Mouse (Mus musculus) G1E (cell line): ENCODE measurements at regions not wholly inside any gene's neighbourhood (a gene's known extent, or its start where the extent isn't known, plus 50 kb on each side); places are given as distances from the start of the nearest gene placed in this dataset.

Experiments
- ATAC-seq: 2 replicates; pipeline ENCODE4 v1.8.0; 2016; ENCODE audit warnings: mild to moderate bottlenecking; ENCODE audit not compliant: insufficient number of reproducible peaks, poor library complexity, low FRiP score, severe bottlenecking; ENCODE audit errors: extremely low read depth
- DNase-seq: peaks from one replicate; pipeline ENCODE4 v3.0.0; 2012; ENCODE audit warnings: low spot score
- H3K27me3 ChIP-seq: 2 replicates; pipeline ENCODE4 v1.6.1; 2012; ENCODE audit warnings: mild to moderate bottlenecking, low read length, inconsistent platforms; ENCODE audit not compliant: insufficient read depth
- H3K36me3 ChIP-seq: replicated peaks from 2 replicates; pipeline ENCODE3; 2012; ENCODE audit warnings: mild to moderate bottlenecking, inconsistent platforms
- H3K4me1 ChIP-seq: 2 replicates; pipeline ENCODE4 v1.6.1; 2012; ENCODE audit warnings: low read depth, low read length, inconsistent platforms, mixed read lengths; ENCODE audit not compliant: insufficient read depth
- H3K4me3 ChIP-seq: 2 replicates; pipeline ENCODE4 v1.5.1; 2012; ENCODE audit warnings: low read depth, mild to moderate bottlenecking, inconsistent platforms, low read length, moderate library complexity, mixed read lengths
- H3K9me3 ChIP-seq: replicated peaks from 2 replicates; pipeline ENCODE4 v1.6.1; 2012; ENCODE audit warnings: inconsistent platforms
- CTCF ChIP-seq: IDR thresholded peaks from 2 replicates; pipeline ENCODE4 v1.5.1; 2012; ENCODE audit warnings: low read depth, low read length, inconsistent platforms, mixed read lengths
- GATA1 ChIP-seq: IDR thresholded peaks from 2 replicates; pipeline ENCODE4 v1.6.1; 2012; ENCODE audit warnings: borderline replicate concordance, low read length, inconsistent platforms, mixed read lengths
- GATA2 ChIP-seq: IDR thresholded peaks from 2 replicates; pipeline ENCODE4 v1.6.1; 2012; ENCODE audit warnings: low read depth, low read length, inconsistent platforms, borderline replicate concordance
- POLR2AphosphoS5 ChIP-seq: IDR thresholded peaks from 2 replicates; pipeline ENCODE4 v1.6.1; 2012; ENCODE audit warnings: low read depth, low read length, inconsistent platforms; ENCODE audit not compliant: insufficient replicate concordance
- TAL1 ChIP-seq: conservative IDR thresholded peaks from 2 replicates; pipeline ENCODE4 v1.6.1; 2012; ENCODE audit warnings: low read depth, low read length, inconsistent platforms, mixed read lengths

DNA sequence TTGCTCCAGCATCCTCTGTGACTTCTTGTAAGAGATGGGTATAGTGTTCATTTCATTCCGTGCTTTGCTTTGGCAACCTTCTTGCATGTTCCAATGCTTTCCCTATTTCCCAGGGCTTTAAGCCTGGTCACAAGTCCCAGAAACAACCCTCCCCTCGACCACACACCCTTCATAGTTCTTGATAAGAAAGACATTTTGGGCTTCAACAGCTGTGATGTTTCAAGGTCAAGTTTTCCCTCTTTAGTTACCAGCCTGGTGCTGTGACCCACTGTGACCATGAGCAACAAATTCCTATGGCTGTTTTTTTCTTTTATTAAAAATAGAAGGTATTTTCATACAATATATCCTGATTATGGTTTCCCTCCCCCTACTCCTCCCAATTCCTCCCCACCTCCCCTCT is 114.1 kb upstream of the Nfe2l3 start:
- H3K27me3 ChIP-seq = peaks cover 8% of the 10 kb centered on the region
- TF ChIP-seq TAL1 (no peak), GATA2 (no peak), CTCF (no peak), POLR2AphosphoS5 (no peak), GATA1 (no peak)
- no peak for ATAC-seq
- H3K4me3 ChIP-seq = no peak overlapping the region
- no peaks in the 10 kb centered on the region for H3K36me3 ChIP-seq
- no peak for DNase-seq
- no peaks in the 10 kb centered on the region for H3K4me1 ChIP-seq
- no peaks in the 10 kb centered on the region for H3K9me3 ChIP-seq

DNA sequence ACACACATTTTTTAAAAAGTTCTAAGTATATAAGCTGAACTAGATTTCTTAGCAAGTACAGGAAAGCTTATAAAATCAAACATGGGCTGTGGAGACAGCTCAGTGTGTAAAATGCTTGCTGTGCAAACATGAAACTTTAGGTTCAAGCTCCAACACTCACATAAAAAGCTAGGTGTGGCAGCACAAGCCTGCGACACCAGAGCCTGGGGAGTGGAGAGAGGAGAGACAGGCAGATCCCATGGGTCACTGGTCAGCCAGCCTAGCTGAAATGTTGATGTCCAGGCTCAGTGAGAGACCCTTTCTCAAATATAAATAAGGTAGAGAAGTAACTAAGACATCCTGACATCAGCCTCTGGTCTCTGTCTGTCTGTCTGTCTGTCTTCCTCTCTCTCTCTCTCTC is 112.5 kb upstream of the Nfe2l3 start:
- TF ChIP-seq GATA1 (no peak), POLR2AphosphoS5 (no peak), CTCF (no peak), TAL1 (no peak), GATA2 (no peak)
- no peaks in the 10 kb centered on the region for H3K9me3 ChIP-seq
- ATAC-seq (no peak), DNase-seq (no peak)
- no peak overlapping the region for H3K4me3 ChIP-seq
- peaks cover 8% of the 10 kb centered on the region for H3K27me3 ChIP-seq
- H3K4me1 ChIP-seq = no peaks in the 10 kb centered on the region
- no peaks in the 10 kb centered on the region for H3K36me3 ChIP-seq

GRCm38 (mm10) chr6:51320676-51321419 is 111.6 kb upstream of the Nfe2l3 start:
- Histone ChIP-seq H3K4me1 (no peaks in the 10 kb centered on the region), H3K36me3 (no peaks in the 10 kb centered on the region), H3K4me3 (no peak overlapping the region), H3K27me3 (peaks cover 8% of the 10 kb centered on the region), H3K9me3 (no peaks in the 10 kb centered on the region)
- DNase-seq (no peak), ATAC-seq (no peak)
- TF ChIP-seq CTCF (no peak), TAL1 (no peak), POLR2AphosphoS5 (no peak), GATA2 (no peak), GATA1 (no peak)

- Histone ChIP-seq H3K4me1 (no peaks in the 10 kb centered on the region; the same call in 1 of the 2 replicates), H3K36me3 (no peaks in the 10 kb centered on the region), H3K27me3 (peaks cover under 1% of the 10 kb centered on the region; the same call in 1 of the 2 replicates), H3K4me3 (no peak overlapping the region), H3K9me3 (no peaks in the 10 kb centered on the region)
- ATAC-seq = no peak
- no peak for DNase-seq
- no peak for TF ChIP-seq POLR2AphosphoS5
- TF ChIP-seq CTCF = no peak
- TF ChIP-seq TAL1 = no peak
- no peak for TF ChIP-seq GATA1
- TF ChIP-seq GATA2 = no peak
Observed at GRCm38 (mm10) chr6:51326103-51326829, 106.2 kb upstream of the Nfe2l3 start.

DNA sequence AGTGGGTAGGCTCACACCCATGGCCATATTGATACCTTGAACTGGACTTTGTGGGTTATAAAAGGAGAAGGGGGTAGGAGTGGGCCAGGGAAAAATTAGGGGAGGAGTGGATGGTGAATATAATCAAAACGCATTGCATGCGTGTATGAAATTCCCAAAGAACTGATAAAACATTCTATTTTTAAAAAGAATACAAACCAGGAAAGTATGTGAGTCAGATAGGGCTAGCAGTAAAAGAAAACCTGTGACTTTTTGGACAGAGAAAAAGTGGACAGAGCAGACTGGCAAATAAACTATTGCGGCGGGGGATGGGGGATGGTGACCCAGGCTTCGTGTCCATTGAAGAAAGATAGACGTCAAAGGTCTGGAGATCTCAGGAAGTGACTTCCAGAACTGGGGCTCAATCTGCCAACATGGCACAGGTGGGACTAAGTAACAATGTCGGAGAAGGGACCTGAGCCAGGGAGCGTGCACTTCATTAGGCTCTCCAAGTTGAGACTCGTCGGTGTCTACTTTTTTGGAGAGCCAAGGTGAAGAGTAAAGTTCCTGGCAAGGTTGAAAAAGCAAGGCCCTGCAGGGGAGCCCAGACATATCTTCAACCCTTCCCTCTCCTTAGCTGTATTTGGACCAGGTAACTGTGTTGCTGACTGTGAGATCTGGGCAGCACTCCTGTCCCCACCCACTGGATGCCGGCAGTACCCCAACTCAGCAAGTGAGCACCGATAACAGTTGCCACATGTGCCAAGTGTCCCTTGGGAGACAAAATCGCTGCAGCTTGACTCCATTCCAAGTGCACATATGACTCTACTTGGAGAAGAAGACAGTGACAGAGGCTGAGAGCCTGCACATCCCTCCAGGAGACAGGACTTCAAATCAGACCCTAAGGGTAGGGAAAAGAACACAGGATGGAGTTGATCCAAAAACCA is 103.1 kb upstream of the Nfe2l3 start:
- Histone ChIP-seq H3K4me1 (no peaks in the 10 kb centered on the region; the same call in 1 of the 2 replicates), H3K9me3 (no peaks in the 10 kb centered on the region), H3K27me3 (no peaks in the 10 kb centered on the region; the same call in 1 of the 2 replicates), H3K4me3 (no peak overlapping the region), H3K36me3 (no peaks in the 10 kb centered on the region)
- TF ChIP-seq GATA1 (no peak), POLR2AphosphoS5 (no peak), TAL1 (no peak), GATA2 (no peak), CTCF (no peak)
- no peak for DNase-seq
- no peak for ATAC-seq
